Mouse (Mus musculus): Measurements from ENCODE around the gene Tomm34. TPM values are rescaled to one million over a fixed set of nuclear protein-coding genes. Genes with fewer than 3 reads are reported as not detected.

Tomm34 gene
- 80.0 and 80.8 TPM in 2 replicates for polyA plus RNA-seq (2015; fragmentation: Nextera tagmentation; extraction: Ambion mirVana)

GRCm38 (mm10) chr2:164070765-164071436, at the start of gene Tomm34:
TSS of gene Tomm34 (minus strand) at chr2:164071169.
- peak; percentile 85 for DNase-seq (ENCODE audit: low spot score)

- no peak for DNase-seq (ENCODE audit: low spot score)
Measured at GRCm38 (mm10) chr2:164119503-164119902, 48.5 kb upstream of the Tomm34 start.

- no peak for DNase-seq (ENCODE audit: low spot score)
Measured at GRCm38 (mm10) chr2:164115531-164115930, 44.6 kb upstream of the Tomm34 start.

- DNase-seq (ENCODE audit: low spot score), result no peak
Measured at GRCm38 (mm10) chr2:164114051-164114450, 43.1 kb upstream of the Tomm34 start.

GRCm38 (mm10) chr2:164111546-164111945, 40.6 kb upstream of the Tomm34 start:
- DNase-seq (ENCODE audit: low spot score), result no peak

- DNase-seq (ENCODE audit: low spot score), result no peak
Measured at GRCm38 (mm10) chr2:164108501-164108900, 37.5 kb upstream of the Tomm34 start.

- DNase-seq (ENCODE audit: low spot score), result no peak
Measured at GRCm38 (mm10) chr2:164107125-164107874, 36.3 kb upstream of the Tomm34 start.

GRCm38 (mm10) chr2:164106287-164107035, 35.5 kb upstream of the Tomm34 start:
- DNase-seq (ENCODE audit: low spot score), result no peak

GRCm38 (mm10) chr2:164103501-164103900, 32.5 kb upstream of the Tomm34 start:
- DNase-seq (ENCODE audit: low spot score), result peak; percentile 55

- DNase-seq (ENCODE audit: low spot score), result no peak
Measured at GRCm38 (mm10) chr2:164102366-164102765, 31.4 kb upstream of the Tomm34 start.

- no peak for DNase-seq (ENCODE audit: low spot score)
Measured at GRCm38 (mm10) chr2:164101936-164102335, 31.0 kb upstream of the Tomm34 start.

- DNase-seq (ENCODE audit: low spot score), result no peak
Measured at GRCm38 (mm10) chr2:164098603-164099250, 27.8 kb upstream of the Tomm34 start.

- no peak for DNase-seq (ENCODE audit: low spot score)
Measured at GRCm38 (mm10) chr2:164094152-164094551, 23.2 kb upstream of the Tomm34 start.

GRCm38 (mm10) chr2:164089508-164089907, 18.5 kb upstream of the Tomm34 start:
- DNase-seq (ENCODE audit: low spot score), result no peak

- peak; percentile 41 for DNase-seq (ENCODE audit: low spot score)
Measured at GRCm38 (mm10) chr2:164087416-164088017, 16.5 kb upstream of the Tomm34 start.

- peak; percentile 91 for DNase-seq (ENCODE audit: low spot score)
Measured at GRCm38 (mm10) chr2:164084342-164084700, 13.4 kb upstream of the Tomm34 start.

- peak; percentile 91 for DNase-seq (ENCODE audit: low spot score)
Measured at GRCm38 (mm10) chr2:164083609-164084341, 12.8 kb upstream of the Tomm34 start.

- DNase-seq (ENCODE audit: low spot score), result no peak
Measured at GRCm38 (mm10) chr2:164082175-164082574, 11.2 kb upstream of the Tomm34 start.

GRCm38 (mm10) chr2:164081577-164081976, 10.6 kb upstream of the Tomm34 start:
- DNase-seq (ENCODE audit: low spot score), result peak; percentile 67

- DNase-seq (ENCODE audit: low spot score), result peak; percentile 90
Measured at GRCm38 (mm10) chr2:164079488-164079887, 8.5 kb upstream of the Tomm34 start.

Data from thymus, postnatal 0 days (tissue).